Mouse (Mus musculus): ENCODE measurements at regions not wholly inside any gene's neighbourhood (a gene's known extent, or its start where the extent isn't known, plus 50 kb on each side); places are given as distances from the start of the nearest gene placed in this dataset.

- TF ChIP-seq POLR2A (IDR thresholded peaks at IDR 0.05; ENCODE audit: borderline replicate concordance, control insufficient read depth, low read depth, low read length) (no peak), CTCF (IDR thresholded peaks at IDR 0.05; ENCODE audit: control insufficient read depth, insufficient read depth, low read length) (no peak)
- peaks cover 2% of the 10 kb centered on the region; the same call in 1 of the 2 replicates for H3K4me1 ChIP-seq (ENCODE audit: control insufficient read depth, insufficient read depth, low read length)
- H3K4me3 ChIP-seq (replicated peaks; ENCODE audit: control insufficient read depth, low read depth, low read length): no peak overlapping the region
- no peak overlapping the region for H3K27ac ChIP-seq (ENCODE audit: control insufficient read depth, insufficient read depth, low read depth, low read length, poor library complexity)
- 57% methylated on average over 4 of the region's 4 CpGs for WGBS
Observed at GRCm38 (mm10) chr8:115562362-115562761, 145.2 kb downstream of the Maf start.

DNA sequence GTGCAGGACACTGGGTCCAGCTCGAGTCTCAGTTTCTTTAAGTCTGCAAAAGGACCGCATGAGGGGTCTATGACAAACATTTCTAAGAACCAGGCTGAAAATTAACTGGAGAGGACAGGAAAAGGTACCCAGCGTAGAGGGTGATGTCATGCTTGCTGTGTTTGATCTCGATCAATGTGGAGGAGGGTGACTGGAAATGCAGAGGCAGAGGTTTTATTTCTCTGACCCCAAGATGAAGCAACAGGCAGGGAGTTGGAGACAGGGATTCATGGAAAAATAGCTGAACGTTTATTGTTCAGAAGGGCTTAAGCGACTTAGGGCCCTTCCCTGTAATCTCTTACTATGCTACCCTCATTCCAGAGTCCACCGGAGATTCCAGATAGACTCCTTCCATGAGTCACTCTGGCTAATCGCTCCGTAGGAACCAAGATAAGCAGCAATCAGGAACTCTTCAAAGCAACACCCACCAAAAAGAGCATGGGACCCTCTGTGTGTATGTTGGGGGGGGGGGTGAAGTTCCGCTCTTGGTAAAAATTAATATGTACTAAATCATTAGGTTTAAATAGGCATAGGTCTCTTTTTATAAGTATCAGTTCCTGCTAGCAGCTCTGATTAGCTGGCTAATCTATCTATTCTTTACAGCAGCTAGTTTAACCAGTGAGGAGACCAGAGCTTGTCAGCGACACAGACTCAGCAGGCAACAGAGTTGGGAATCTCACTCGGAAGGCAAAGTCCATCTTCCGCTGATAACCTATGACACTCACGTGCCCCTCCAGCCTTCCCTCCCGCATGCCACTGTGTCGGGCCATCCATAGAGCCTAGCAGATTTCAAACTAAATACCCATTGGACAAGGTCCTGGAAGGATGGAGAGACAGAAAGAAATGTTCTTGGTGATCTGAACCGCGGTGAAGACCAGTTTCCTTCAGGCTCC, 146.3 kb downstream of the Maf start:
- H3K27ac ChIP-seq (ENCODE audit: control insufficient read depth, insufficient read depth, low read depth, low read length, poor library complexity): no peak overlapping the region

DNA sequence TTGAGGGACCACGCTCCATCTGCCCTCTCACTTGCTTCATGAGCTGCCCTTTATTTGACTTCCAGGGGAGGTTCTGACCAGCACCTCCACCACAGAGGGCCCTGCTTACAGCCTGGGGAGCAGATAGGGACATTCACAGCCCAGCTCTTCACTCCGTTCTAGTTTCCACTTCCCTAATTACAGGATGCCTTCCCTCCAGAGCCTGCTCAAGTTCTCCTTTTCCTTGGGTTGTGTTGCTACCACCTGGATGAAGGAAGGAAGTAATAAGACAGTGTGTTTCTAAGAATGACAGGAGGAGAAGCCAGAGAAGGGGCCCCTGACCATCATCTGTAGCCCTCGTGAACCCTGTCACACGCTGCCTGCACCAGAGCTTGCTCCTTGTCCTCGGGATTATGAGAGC, 152.1 kb downstream of the Maf start:
- H3K27ac ChIP-seq (ENCODE audit: control insufficient read depth, insufficient read depth, low read depth, low read length, poor library complexity): no peak overlapping the region
- peaks cover 2% of the 10 kb centered on the region; the same call in 1 of the 2 replicates for H3K4me1 ChIP-seq (ENCODE audit: control insufficient read depth, insufficient read depth, low read length)
- no peak overlapping the region for H3K4me3 ChIP-seq (replicated peaks; ENCODE audit: control insufficient read depth, low read depth, low read length)
- TF ChIP-seq CTCF (IDR thresholded peaks at IDR 0.05; ENCODE audit: control insufficient read depth, insufficient read depth, low read length) (no peak), POLR2A (IDR thresholded peaks at IDR 0.05; ENCODE audit: borderline replicate concordance, control insufficient read depth, low read depth, low read length) (no peak)
- 1% methylated on average over 5 of the region's 5 CpGs for WGBS

More for the DNA sequence above, 146.3 kb downstream of the Maf start:
- TF ChIP-seq CTCF (IDR thresholded peaks at IDR 0.05; ENCODE audit: control insufficient read depth, insufficient read depth, low read length) (no peak), POLR2A (IDR thresholded peaks at IDR 0.05; ENCODE audit: borderline replicate concordance, control insufficient read depth, low read depth, low read length) (no peak)
- H3K4me3 ChIP-seq (replicated peaks; ENCODE audit: control insufficient read depth, low read depth, low read length): no peak overlapping the region
- WGBS: 84% methylated on average over 18 of the region's 18 CpGs
- peaks cover 2% of the 10 kb centered on the region; the same call in 1 of the 2 replicates for H3K4me1 ChIP-seq (ENCODE audit: control insufficient read depth, insufficient read depth, low read length)

DNA sequence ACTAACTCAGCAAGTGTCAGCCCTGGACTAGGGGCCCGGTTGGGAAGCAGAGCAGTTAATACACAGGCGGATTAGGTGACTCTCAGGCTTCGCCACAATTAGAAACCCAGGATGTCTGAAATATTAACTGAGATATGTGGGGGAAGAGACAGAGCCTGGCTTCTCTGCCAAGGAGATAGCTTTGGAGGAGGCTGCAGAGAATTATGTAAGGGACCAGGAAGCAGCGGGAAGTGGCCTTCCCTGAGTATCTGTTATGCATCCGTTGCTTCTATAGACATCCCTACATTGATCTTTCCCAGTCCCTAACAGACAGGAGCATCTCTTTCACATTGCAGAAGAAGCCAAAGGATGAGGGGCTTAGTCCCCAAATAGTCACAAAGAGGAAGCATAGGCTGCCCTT, 153.4 kb downstream of the Maf start:
- Histone ChIP-seq H3K4me3 (replicated peaks; ENCODE audit: control insufficient read depth, low read depth, low read length) (no peak overlapping the region), H3K4me1 (ENCODE audit: control insufficient read depth, insufficient read depth, low read length) (peaks cover 2% of the 10 kb centered on the region; the same call in 1 of the 2 replicates), H3K27ac (ENCODE audit: control insufficient read depth, insufficient read depth, low read depth, low read length, poor library complexity) (no peak overlapping the region)
- 82% methylated on average over 5 of the region's 5 CpGs for WGBS
- TF ChIP-seq POLR2A (IDR thresholded peaks at IDR 0.05; ENCODE audit: borderline replicate concordance, control insufficient read depth, low read depth, low read length) (no peak), CTCF (IDR thresholded peaks at IDR 0.05; ENCODE audit: control insufficient read depth, insufficient read depth, low read length) (no peak)

DNA sequence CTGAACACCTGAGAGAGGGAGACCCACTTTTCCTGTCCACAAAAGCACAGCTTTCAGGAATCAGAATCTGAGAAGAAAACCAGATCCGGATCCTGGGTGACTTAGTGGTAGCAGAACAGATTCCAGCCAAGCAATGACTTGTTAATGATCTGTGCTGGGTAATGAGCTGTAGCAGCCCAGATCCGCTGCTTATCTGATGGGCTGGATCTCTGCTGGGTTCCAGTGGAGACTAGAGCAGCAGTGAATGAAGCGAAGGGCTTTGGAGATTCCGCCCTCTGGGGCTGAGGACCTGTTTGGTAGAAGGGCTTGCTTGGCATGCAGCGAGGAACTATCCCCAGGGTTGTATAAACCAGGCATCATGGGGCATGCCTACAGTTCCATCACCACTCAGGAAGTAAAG, 156.3 kb downstream of the Maf start:
- Histone ChIP-seq H3K27ac (ENCODE audit: control insufficient read depth, insufficient read depth, low read depth, low read length, poor library complexity) (no peak overlapping the region), H3K4me3 (replicated peaks; ENCODE audit: control insufficient read depth, low read depth, low read length) (no peak overlapping the region), H3K4me1 (ENCODE audit: control insufficient read depth, insufficient read depth, low read length) (peaks cover 2% of the 10 kb centered on the region; the same call in 1 of the 2 replicates)
- 82% methylated on average over 5 of the region's 5 CpGs for WGBS
- TF ChIP-seq CTCF (IDR thresholded peaks at IDR 0.05; ENCODE audit: control insufficient read depth, insufficient read depth, low read length): no peak
- no peak for TF ChIP-seq POLR2A (IDR thresholded peaks at IDR 0.05; ENCODE audit: borderline replicate concordance, control insufficient read depth, low read depth, low read length)

- H3K27ac ChIP-seq (ENCODE audit: control insufficient read depth, insufficient read depth, low read depth, low read length, poor library complexity): no peak overlapping the region
- no peaks in the 10 kb centered on the region for H3K4me1 ChIP-seq (ENCODE audit: control insufficient read depth, insufficient read depth, low read length)
- no peak for TF ChIP-seq CTCF (IDR thresholded peaks at IDR 0.05; ENCODE audit: control insufficient read depth, insufficient read depth, low read length)
- no peak for TF ChIP-seq POLR2A (IDR thresholded peaks at IDR 0.05; ENCODE audit: borderline replicate concordance, control insufficient read depth, low read depth, low read length)
- H3K4me3 ChIP-seq (replicated peaks; ENCODE audit: control insufficient read depth, low read depth, low read length): no peak overlapping the region
- 86% methylated on average over 1 of the region's 1 CpGs for WGBS
Observed at GRCm38 (mm10) chr8:115549112-115549511, 158.5 kb downstream of the Maf start.

DNA sequence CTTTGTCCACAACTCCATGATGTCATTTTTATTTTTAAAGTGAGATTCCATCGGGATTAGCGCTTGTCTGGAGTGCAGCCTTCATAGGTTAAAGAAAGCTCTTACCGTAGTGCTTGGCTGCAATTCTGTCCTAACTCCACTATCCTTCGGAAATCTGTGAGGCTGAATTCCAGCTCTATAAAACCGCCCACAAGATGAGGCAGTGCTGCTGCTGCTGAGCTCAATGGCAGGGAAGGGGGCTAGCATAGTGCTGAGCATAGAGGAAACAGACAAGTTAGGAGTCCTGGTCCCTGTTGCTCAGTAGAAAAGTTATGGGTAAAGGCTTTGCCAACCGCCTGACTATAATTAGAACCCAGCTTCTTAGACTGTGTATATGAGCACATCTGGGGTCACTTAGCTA, 163.5 kb downstream of the Maf start:
- WGBS: 80% methylated on average over 6 of the region's 6 CpGs

DNA sequence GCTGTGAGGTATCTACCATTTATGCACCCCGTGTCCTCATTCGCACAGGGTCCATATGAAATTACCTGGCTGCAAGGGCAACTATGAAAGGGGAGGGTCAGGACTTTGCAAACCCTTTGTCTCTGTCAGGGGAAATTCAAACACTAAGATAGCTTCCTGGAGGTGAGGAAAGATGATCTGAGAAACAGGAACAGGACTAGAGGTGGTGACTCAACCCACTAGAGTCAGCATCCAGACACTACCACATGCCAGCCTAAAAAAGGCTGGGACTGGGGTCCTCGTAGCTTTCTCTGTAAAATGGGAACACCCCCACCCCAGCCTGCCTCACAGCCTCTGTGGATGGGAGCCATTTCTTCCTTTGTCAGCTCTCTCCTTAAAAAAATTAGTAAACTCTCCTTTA, 164.7 kb downstream of the Maf start:
- no peak overlapping the region for H3K4me3 ChIP-seq (replicated peaks; ENCODE audit: control insufficient read depth, low read depth, low read length)
- no peak for TF ChIP-seq CTCF (IDR thresholded peaks at IDR 0.05; ENCODE audit: control insufficient read depth, insufficient read depth, low read length)
- no peak for TF ChIP-seq POLR2A (IDR thresholded peaks at IDR 0.05; ENCODE audit: borderline replicate concordance, control insufficient read depth, low read depth, low read length)
- 66% methylated on average over 3 of the region's 3 CpGs for WGBS
- H3K27ac ChIP-seq (ENCODE audit: control insufficient read depth, insufficient read depth, low read depth, low read length, poor library complexity): no peak overlapping the region
- H3K4me1 ChIP-seq (ENCODE audit: control insufficient read depth, insufficient read depth, low read length): no peaks in the 10 kb centered on the region; the same call in 1 of the 2 replicates

More for the DNA sequence above, 163.5 kb downstream of the Maf start:
- no peak overlapping the region for H3K27ac ChIP-seq (ENCODE audit: control insufficient read depth, insufficient read depth, low read depth, low read length, poor library complexity)
- no peak for TF ChIP-seq CTCF (IDR thresholded peaks at IDR 0.05; ENCODE audit: control insufficient read depth, insufficient read depth, low read length)
- no peaks in the 10 kb centered on the region; the same call in 1 of the 2 replicates for H3K4me1 ChIP-seq (ENCODE audit: control insufficient read depth, insufficient read depth, low read length)
- no peak overlapping the region for H3K4me3 ChIP-seq (replicated peaks; ENCODE audit: control insufficient read depth, low read depth, low read length)
